Mouse (Mus musculus) heart, postnatal 25 days (tissue): ENCODE data around the gene Frat2. TPM values are rescaled to one million over a fixed set of nuclear protein-coding genes. Genes with fewer than 3 reads are reported as not detected.

Source experiments
- DNase-seq: peaks from one replicate; pipeline ENCODE4 v3.0.0; 2022; ENCODE audit warnings: low spot score
- intact Hi-C: fragments of 180-260 bp; cut with DNase I; formaldehyde crosslinking; loops from one replicate; pipeline ENCODE4 v1.15.1; 2025
- total RNA-seq, 2 experiments: library from RNA; stranded (reverse); gene quantifications; 2 replicates each; pipeline ENCODE4 v1.2.3; 2021

Frat2 gene
- total RNA-seq, 2 experiments from 2014 or later, result 5.6 to 5.8 TPM

DNA sequence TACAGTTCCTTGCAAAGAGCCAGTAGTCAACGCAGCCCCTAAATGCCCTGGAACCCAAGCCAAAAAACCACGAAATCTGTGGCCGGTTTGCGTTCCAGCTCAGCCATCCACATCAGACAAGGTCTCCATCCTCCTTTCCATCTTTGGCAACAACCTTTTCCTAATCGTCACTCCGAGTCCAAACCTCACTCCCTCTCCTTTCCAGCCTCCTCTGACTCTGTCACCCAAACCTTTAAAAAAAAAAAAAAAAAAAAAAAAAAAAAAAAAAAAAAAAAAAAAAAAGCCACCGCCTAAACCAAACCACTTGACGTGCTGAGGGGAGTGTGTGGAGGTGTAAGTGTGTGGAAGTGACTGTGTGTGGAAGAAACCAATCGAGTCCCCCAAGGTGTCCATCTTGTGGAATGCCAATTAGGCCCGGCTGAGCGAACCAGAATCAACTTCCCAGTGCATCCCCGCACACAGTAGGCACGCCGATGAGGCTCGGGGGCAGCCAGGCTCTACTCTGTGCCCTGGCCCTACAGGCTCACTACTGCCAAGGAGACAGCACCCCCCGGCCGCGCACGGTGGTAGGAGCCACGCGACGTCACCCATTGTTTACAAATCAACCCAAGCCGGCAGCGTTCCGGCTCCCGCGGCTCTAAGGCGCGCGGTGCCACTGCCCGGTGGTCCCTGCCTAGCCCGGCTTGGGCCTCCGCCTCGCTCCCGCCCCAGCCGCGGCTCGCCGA, 18.4 kb downstream of the Frat2 start, which contains the start of gene Frat1:
Gene Frat1 (plus strand): TSS at position 590 of the 725 bp plus-strand sequence.
- intact Hi-C loops, result loop anchor here (2.0 kb wide), 2 partner anchors 17 to 27 kb away; partner anchors contain the start of gene Arhgap19
- peak; percentile 81 for DNase-seq

DNA sequence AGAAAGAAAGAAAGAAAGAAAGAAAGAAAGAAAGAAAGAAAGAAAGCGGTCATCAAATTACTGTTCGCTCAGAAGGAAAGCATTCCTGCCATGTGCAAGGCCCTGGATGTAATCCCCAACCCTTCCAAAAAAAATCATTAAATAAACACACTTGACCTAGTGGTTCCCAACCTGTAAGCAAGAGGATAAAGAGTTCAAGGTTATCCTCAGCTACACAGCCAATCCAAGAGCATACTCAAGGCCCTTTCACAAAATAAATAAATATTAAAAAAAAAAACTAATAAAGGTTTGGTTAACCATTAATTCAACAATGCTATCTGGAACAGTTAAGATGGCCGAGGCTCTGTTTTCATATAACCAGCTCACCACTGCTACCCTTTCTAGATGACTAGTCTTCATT, 19.0 kb downstream of the Frat2 start:
- intact Hi-C loops, result no loop called here
- DNase-seq, result no peak

DNA sequence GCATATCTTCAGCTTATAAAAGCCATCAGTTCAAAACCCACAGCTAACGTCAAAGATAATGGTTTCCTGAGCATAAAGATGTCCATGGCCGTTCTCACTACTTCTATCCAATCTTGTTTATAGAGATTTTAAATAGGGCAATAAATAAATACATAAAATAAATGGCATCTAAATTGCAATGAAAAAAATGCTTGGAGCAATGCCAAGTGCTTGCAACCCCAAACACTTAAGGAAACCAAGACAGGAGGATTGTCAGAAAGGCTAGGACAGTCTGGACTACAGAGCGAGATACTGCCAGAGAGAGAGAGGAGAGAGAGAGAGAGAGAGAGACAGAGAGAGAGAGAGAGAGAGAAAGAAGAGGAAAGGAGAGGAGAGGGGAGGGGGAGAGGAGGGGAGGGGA, 21.4 kb downstream of the Frat2 start:
- intact Hi-C loops, result no loop called here
- no peak for DNase-seq

DNA sequence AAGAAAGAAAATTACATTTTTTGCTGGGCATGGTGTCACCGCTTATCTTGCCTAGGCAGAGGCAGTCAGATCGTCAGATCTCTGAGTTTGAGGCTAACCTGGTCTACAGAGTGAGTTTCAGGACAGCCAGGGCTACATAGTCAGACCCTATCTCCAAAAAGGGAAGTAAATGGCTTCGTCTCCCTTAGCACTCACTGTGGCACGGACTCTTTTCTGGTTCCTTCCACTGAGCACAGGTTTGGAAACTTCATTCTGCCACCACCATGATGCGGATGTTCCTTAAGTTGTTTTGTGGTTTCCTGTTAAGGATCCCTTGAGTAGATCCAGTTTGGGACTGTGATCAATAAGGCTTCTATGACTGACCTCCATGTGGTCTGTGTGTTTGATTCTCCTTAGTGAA, 23.0 kb downstream of the Frat2 start:
- no peak for DNase-seq
- intact Hi-C loops, result no loop called here

DNA sequence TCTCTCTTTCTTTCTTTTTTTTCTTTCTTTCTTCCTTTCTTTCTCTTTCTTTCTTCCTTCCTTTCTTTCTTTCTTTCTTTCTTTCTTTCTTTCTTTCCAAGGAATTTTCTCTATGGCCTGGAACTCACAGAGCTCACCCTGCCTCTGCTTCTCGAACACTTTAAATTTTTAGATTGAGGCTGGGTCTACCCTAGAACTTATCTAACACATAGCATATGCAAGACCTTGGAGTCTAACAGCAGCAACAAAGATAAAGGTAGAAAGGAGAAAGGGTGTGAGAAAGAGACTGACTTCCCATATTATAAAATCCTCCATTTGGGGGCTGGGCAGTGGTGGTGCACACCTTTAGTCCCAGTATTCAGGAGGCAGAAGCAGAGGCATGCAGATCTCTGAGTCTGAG, 25.3 kb downstream of the Frat2 start:
- intact Hi-C loops, result no loop called here

DNA sequence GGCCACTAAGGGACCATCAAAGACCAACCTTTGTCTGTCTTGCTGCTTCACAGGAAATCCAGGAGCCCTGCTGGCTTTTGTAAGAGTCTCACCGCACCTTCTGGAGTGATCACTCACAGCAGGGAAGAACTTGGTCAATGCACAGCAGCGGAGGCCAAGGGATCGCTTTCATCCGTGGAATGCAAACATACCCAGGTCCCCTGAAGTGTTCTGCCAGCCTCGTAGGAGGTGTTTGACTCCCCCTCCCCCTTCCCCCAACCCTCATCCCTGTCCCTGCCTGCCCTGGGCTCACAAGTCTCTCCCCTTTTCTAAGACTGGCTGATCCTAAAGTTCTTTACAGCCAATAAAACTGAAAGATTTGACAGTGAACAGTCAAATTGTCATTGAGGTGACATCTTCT, 26.5 kb downstream of the Frat2 start:
- no peak for DNase-seq
- intact Hi-C loops, result no loop called here

More for the DNA sequence above, 25.3 kb downstream of the Frat2 start:
- no peak for DNase-seq

DNA sequence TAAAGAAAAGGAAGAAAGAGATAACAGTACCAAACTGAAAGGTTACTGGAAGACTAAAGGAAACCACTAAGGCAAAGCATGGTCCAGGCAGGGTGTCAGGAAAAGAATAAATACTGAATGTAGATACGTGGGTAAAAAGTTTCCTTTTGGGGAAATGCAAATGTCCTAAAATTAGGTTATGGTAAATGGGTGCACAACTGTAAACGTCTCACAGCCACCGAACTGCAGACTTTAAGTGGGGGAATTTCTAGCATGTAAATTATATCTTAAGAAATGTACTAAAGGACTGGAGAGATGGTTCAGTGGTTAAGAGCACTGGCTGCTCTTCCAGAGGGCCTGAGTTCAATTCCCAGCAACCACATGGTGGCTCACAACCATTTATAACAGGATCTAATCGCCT, 29.2 kb downstream of the Frat2 start:
- DNase-seq, result no peak
- intact Hi-C loops, result no loop called here

DNA sequence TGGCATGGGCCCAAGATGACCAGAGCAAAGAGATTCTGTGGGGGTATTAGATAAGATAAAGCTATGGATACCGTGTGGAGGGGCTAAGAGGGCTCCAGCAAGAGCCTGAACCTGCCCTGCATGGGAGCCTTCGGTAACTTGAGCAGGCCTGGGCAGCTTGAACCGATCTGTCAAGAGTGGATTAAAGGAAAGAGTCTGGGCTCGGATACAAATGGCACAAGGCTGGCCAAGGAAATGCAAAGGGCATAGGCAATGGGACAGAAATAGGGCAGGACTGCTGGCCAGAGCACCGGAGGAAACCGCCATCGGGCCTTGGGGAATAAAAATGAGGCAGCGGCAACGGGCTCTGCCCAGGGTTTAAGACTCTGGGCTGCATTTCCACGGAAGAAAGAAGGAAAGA, 30.6 kb downstream of the Frat2 start:
- intact Hi-C loops, result no loop called here
- DNase-seq, result no peak

DNA sequence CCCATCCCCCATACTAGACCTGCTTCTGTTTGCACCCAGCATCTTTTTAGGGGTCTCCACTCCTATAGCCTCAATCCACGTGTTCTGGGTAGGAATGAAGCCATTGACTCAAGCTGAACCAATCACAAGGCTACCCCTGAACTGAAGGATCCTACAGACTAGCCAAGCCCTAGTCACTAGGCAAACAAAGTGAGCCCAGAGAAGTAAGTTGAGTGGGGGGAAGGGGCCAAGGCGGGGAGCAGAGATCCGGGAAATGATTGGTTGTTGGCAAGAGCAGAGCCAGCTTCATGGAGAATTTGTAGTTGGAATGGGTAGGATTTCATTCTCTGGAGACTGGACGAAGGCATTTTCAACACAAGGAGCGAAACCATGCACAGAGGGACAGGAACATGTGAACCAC, 31.0 kb downstream of the Frat2 start:
- no peak for DNase-seq
- intact Hi-C loops, result no loop called here

DNA sequence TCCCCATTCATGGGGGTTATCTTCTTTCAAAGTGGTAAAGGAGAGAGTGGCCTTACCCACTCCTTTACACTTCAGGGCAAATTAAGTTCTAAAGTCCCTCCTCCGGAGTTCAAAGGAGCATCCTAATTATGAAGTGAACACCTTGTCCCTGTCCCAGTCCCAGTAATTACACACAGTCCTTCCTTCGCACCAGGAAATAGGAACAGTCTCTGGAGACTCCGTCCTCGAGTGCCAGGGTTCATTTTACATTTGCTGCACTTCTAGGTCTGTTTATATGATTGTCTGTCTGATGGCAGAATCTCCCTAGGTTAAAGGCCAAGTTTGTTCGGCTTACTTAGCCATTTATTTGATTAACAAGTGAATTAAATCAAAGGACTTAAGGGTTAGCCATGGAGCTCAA, 31.5 kb downstream of the Frat2 start:
- no peak for DNase-seq
- intact Hi-C loops, result no loop called here

DNA sequence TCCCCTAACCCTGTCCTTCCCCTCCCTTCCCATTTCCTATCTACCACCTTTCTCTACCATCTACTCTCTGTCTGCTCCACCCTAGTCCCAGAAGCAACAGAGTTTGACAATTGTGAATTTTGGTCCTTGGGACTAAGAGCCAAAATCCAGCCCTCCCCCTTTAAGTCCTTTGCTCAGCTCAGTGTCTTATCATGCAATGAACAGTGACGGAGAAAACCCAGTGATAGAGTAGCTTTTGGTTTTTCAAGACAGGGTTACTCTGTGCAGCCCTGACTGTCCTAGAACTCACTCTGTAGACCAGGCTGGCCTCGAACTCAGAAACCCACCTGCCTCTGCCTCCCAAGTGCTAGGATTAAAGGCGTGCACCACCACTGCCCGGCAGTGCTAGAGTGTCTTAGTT, 34.6 kb downstream of the Frat2 start:
- intact Hi-C loops, result no loop called here

DNA sequence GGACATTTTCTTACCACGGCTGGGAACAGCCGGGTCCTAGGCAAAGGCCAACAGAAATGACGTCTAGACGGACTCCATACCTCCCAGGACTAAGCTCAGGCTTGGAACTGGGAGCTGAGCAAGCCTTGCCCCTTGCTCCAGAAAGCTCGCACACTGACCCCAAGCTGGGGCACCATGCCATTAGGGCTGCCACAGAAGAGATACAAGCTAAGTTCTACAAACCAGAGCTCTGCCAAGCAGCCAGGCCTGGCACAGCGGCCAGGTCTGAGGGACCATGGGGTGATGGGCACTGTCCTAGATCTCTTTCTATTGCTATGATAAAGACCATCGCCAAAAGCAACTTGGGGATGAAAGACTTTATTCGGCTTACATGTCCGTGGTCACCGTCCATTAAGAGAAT, 35.4 kb downstream of the Frat2 start:
- intact Hi-C loops, result no loop called here
- DNase-seq, result no peak

More for the DNA sequence above, 34.6 kb downstream of the Frat2 start:
- DNase-seq, result no peak

DNA sequence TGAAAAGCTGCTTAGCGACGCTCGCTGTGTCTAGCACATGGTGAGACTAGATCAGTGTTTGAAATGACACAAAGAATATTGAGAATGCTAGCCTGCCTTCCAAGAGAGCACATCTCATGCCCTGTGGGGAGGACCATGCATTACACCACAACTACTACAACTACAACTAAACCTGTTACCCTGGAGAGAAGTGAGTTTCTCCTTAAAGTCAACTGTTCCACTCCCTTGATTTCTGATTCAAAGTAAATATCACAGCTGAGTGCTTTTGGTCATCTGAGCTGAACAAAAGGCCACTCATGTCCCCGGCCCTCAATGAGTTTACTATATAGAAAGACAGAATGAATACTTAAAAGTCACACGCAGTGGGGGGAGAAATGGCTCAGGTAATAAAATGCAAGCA, 37.9 kb downstream of the Frat2 start:
- no peak for DNase-seq
- intact Hi-C loops, result no loop called here

DNA sequence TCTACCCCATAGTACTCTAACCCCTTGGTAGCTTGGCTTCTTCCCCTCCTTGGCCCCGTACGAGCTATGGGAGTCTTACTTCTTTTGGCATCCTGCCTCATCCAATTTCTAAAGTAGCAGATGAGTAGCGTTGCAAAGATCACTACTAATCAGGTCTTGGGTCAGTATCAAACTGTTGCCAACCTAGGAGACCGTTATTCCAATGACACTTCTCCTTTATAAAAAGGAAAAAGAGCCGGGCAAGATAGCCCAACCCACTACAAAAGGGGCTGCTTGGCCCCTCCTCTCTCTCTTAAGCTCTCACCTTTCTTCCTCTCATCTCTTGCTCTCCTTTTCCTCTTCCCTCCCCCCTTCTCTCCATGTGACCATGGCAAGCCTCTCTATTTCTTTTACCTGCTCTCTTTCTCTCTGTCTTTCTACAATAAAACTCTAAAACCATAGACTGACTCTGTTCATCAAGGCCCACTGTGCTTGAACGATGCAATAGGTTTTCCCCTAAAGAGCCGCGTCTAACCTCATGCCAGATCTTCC, 39.8 kb downstream of the Frat2 start:
- no peak for DNase-seq
- intact Hi-C loops, result no loop called here

DNA sequence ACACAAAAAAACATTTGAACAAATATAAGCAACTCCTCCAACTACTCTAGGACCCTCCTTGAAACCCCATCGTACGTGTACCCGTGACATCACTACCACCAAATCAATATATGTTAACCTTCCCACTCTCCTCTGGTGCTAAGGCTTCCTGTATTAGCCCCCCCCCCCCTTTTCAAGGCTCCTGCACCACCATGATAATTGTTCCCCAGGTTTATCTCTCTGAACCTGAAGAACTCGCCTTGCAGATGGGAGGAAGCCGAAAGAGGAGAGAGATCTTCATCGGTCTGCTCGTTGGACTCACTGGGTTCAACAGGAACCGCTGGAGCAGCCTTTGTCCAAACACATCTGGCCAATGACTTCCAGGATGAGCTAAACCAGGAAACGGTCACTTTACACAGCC, 40.4 kb downstream of the Frat2 start:
- DNase-seq, result no peak
- intact Hi-C loops, result no loop called here

DNA sequence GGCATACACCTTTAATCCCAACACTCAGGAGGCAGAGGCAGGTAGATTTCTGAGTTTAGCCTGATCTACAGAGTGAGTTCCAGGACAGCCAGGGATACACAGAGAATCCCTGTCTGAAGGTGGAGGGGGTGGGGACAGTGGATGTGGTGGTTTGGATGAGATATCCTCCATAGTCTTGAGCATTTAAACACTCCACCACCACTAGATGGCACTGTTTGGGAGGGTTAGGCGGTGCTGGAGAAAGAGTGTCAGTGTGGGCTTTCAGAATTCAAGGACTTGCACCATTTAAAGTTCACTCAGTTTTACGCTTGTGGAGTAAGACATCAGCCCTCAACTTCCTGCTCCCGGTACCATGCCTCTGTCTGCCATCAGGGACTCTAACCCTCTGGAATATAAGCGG, 42.1 kb downstream of the Frat2 start:
- intact Hi-C loops, result no loop called here
- no peak for DNase-seq

DNA sequence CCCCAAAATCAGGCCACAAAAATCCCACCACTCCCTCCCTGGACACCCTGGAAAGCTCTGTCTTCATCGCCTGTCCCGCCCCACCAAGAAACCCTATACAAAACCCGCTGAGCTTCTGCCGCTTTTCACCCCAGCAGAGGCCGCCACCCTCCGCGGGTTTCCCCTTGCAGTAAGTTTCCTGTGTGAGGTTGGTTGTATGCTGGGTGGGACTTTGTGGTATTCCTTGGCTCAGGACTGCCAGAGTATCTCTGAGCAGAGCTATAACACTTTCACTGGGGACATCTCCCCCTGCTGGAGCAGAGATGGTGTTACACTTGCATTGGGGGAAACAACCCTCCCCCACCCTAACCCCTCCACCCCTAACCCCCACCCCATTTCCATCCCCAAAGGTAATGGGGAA, 44.6 kb downstream of the Frat2 start:
- DNase-seq, result no peak
- intact Hi-C loops, result loop anchor here (2.0 kb wide), 2 partner anchors 27 to 43 kb away; no protein-coding TSS in a partner anchor

DNA sequence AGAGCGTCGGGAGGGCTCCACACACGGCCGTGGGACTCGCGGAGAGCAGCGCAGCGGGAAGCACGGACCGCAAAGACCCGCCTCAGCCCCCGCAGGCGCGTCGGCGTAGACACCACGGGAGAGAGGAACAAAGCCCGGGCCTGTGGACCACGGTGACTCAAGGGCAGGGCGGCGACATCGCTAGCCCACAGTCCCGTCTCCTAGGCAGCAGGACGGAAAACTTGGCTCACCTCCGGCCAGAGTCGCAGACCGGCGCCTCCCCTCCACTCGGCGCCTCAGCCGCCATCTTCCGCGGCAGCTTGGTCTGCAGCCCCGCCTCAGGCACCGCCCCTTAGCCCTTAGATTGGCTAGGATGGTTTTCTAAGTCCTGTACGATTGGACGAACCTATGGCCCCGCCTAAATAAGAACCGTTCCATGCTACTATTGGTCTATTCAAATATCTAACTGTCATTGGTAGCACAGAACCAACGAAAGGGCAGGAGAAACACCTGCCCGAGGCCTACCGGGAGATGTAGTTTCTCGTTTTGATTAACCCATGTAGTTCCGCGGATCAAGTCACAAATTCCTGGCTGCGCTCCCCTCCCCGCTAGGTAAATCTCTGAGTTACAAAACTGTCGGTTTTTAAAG, 46.1 kb downstream of the Frat2 start, which contains the start of gene Arhgap19:
Gene Arhgap19 (minus strand): TSS at position 306 of the 628 bp plus-strand sequence.
- intact Hi-C loops, result loop anchor here (2.0 kb wide), 2 partner anchors 29 to 45 kb away; no protein-coding TSS in a partner anchor
- DNase-seq, result peak; percentile 93

DNA sequence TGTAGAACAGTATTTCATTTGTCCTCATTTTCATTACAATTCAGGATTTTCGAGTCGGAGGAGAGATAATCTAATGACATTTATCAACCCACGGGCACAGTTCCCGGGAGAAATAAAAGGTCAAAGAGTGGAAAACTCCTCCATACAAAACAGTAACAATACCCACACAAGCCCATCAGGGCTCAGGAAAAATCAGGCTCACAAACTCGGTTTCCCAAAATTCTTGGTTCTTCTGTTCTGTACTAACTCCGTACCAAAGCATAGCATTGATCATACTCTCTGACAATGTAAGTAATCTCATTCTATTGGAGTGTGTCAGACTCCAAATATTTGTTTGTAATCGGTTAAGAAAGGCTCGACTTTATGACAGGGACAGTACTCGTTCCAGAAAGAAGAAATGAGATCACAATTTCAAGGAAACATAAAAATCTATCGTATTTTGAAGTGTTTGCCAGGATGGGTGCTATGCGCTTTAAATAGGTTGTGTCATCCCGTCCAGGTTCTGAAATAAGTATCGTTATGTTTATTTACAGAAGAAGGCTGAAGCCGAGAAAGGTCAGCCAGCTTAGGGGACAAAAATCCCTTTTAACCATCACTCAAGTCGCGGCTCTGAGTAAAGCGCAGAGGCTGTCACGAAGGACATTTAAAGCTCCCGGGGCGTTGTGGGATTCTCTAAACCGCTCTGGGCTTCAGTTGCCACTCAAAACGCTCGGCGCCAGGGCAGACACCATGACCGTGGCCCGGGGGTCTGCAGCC, 46.8 kb downstream of the Frat2 start:
- intact Hi-C loops, result no loop called here
- no peak for DNase-seq

DNA sequence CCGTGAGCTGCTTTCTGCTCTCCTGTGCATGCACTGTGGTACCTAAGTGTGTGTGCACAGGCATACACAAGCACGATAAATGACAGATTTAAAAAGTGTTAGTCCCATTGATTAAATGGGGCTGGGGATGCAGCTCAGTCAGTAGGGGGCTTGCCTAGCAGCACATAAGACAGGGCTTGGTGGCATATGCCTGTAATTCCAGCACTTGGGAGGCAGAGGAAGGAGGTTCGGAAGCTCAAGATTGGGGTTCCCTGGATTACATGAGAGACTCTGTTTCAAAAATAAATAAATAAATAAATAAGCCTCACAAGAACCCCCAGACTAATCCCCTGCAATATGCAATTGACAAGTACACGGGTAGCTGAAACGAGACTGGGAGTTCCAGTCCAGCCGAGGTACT, 47.5 kb downstream of the Frat2 start:
- intact Hi-C loops, result no loop called here

DNA sequence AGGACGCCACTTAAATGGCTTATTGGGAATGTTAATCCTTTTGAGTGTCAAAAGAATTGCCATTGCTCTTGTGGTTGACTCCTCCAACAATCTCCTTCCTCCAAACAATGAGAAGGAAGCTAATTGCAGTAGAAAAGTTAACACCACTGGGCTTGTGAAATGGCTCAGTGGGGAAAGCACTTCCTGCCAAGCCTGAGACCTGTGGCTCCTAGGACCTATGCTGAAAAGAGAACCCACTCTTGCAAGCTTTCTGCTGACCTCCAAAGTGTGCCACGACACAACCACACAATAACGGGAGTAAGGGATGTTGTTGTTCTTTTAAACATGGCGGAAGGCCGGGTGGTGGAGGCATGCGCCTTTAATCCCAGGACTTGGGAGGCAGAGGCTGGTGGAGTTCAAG, 50.4 kb downstream of the Frat2 start:
- intact Hi-C loops, result no loop called here
- DNase-seq, result no peak

More for the DNA sequence above, 47.5 kb downstream of the Frat2 start:
- no peak for DNase-seq
